Mouse (Mus musculus): ENCODE measurements around the gene Jade2.

Jade2 gene

DNA sequence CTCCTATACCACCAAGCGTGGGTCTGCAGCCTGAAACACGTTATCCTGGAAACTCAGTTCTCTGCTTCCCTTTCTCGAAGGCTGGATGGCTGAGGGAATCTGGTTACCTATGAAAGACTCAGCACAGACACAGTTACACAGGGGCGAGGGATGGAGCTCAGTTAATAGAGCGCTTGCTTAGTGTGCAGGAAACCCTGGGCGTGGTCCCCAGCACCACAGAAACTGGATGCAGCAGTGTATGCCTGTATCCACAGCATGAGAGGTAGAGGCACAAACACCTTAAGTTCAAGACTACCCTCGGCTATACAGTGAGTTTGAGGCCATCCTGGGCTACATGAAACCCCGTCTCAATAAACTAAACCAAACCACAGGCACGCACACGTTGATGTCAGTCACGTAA is 17.5 kb downstream of the Jade2 start:
- in situ Hi-C loops (cut with MboI; ENCODE audit: low pct_unique_long_range_greater_than_20kb in 1 of 2, low sequenced_read_pairs in 2 of 2, unreplicated experiment in 1 of 2): no loop called here

DNA sequence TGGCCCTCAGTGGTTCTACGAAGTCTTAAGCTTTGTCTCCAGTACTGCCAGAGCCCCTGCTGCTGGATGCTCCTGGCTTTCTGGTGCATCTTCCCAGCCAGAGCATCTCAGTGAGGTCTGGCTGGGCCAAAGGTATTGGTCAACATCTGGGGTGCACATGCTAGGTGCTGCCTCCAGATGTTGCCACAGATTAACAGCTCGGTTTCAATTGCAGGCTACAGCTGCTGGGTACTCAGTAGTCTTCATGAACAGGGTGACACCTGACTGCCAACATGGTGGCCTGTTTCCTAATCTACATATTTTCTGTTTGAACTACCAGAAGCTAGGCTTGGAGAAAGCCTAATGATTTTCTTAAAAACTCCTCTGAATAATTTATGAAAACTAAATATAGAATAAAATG is 18.3 kb downstream of the Jade2 start:
- in situ Hi-C loops (cut with MboI; ENCODE audit: low pct_unique_long_range_greater_than_20kb in 1 of 2, low sequenced_read_pairs in 2 of 2, unreplicated experiment in 1 of 2): no loop called here

DNA sequence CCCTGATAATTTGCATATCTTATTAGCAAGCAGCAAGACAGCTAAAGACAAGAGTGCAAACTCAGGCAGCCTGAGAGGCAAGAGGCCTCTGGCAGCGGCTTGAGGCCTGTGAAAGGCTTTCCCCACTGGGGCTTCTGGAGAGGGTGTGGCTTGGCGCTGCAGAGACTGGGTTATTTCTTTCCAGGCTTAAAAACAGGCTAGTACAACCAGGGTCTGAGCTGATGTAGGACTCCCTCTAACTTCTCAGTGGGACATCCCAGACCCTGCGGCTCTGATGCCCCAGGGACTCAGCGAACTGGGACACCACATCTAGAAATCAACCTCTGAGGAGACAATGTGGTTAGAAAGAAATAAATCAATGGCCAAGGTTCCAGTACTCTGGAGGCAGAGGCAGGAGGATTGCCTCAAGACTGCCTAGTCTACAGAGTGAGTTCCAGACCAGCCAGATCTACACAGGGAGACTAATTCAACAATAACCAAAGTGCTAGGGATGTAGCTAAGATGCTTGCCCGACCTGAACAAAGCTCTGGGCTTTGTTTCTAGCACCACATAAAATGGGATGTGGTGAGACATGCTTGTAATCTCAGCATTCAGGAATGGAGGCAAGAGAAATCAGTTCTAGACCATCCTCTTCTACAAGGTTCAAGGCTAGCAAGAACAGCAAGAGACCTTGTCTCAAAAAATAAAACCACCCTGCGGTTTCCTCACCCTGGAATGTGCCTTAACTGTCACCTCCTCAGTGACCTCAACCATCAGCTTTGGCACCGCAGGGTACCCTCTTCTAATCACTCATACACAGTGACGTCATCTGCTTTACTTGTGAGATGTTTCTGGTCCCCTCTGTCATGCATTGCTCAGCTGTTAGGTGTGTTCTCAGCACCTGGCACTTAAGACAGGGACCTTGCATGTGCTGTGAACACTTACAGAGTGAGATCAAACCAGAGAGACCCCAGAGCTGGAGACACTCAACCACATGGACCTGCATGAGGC is 20.0 kb downstream of the Jade2 start:
- in situ Hi-C loops (cut with MboI; ENCODE audit: low pct_unique_long_range_greater_than_20kb in 1 of 2, low sequenced_read_pairs in 2 of 2, unreplicated experiment in 1 of 2): no loop called here

DNA sequence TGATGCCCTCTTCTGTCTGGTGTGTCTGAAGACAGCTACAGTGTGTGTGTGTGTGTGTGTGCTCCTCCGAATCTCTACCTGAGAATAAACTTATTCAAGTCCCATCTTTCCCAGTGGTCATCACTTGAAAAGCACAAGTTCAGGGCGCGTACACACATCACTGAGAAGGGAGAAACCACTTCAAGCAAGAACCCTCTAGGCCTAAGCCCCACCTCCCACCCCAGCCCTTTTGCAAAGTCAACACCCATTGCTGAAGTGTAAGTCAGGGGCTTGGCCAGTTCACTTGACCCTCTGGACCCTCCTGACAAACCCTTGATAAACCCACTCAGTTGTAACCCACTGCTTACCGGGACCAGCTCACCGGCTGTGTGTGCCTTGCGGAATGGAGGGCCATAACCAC is 20.9 kb downstream of the Jade2 start:
- in situ Hi-C loops (cut with MboI; ENCODE audit: low pct_unique_long_range_greater_than_20kb in 1 of 2, low sequenced_read_pairs in 2 of 2, unreplicated experiment in 1 of 2): no loop called here

DNA sequence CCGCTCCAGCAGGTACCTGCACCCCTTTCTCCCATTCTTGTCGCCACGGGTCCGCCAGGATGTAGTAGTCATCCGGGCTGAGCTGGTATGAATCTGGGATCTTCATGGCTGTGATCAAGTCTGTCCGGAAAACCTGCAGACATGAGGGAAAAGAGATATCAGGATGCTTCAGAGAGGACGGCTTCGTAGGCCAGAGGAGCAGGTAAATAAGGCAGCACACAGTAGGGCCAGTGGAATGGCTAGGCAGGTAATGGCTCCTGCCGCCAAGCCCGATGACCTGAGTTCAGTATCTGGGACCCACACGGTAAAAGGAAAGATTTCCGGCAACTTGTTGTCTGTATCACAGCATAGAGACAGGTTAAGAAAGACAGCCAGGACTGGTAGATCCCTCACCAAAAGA is 21.9 kb downstream of the Jade2 start:
- in situ Hi-C loops (cut with MboI; ENCODE audit: low pct_unique_long_range_greater_than_20kb in 1 of 2, low sequenced_read_pairs in 2 of 2, unreplicated experiment in 1 of 2): no loop called here

DNA sequence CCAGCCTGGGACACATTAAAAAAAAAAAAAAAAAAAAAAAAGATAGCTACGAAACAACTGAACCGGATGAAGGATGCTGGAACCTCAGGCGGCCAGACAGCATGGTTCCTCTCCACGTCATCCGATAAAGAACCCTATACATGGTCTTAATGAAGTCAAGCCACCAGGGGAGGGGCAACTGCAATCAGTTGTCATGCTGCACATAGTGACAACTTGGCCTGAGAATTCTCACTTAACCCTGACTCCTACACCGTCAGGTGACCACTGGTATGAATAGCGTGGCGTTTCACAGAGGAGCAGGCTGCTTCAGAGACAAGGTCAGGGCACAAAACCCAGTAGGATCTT is 23.4 kb downstream of the Jade2 start:
- in situ Hi-C loops (cut with MboI; ENCODE audit: low pct_unique_long_range_greater_than_20kb in 1 of 2, low sequenced_read_pairs in 2 of 2, unreplicated experiment in 1 of 2): no loop called here

DNA sequence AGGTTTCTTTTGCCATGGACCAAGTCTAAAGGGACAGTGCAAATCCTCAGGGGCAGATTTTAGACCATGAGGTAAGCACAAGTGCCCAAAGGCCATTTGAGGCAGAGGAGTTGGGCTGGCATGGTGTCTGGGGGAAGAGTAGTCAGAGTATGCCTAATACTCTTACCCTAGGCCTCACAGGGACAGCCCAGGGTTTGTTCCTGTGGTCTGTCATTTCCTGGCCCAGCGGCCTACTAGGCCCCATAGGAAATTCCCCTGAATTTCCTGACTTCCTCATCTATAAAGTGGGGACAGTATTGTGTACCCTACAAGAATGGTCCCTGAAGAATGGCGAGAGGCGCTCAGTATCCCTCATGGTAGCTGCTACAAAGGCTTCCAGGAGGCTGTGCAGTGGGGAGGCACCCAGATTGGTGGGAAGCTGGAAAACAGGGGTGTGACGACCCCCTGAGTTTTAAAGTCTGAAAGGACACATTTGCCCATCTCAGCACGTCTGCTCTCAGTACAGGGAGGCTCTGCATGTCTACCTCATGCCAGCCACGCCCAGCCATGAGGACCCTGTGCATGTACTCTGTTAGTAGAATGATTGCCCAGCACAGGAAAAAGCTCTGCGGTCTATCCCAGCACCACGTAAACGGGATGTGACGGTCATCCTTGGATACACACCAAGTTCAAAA is 23.9 kb downstream of the Jade2 start:
- in situ Hi-C loops (cut with MboI; ENCODE audit: low pct_unique_long_range_greater_than_20kb in 1 of 2, low sequenced_read_pairs in 2 of 2, unreplicated experiment in 1 of 2): no loop called here

DNA sequence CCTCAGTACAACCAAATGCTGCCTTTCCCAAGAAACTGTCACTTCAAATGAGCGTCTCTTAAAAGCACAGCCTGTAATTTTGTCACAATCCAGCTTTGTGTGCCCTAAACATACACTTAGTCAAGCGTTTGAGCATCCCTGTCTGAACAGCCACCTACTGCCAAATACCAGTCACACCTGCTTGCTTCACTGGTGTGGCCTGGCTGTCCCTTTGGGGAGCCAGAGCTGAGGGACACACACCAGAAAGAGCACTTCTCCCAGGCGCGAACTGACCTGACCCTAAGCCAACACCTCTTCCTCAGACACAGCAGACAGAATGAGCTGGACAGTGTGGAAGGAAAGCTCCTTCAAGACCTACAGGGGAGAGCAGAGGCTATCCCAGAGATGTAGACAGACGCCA is 24.5 kb downstream of the Jade2 start:
- in situ Hi-C loops (cut with MboI; ENCODE audit: low pct_unique_long_range_greater_than_20kb in 1 of 2, low sequenced_read_pairs in 2 of 2, unreplicated experiment in 1 of 2): no loop called here

DNA sequence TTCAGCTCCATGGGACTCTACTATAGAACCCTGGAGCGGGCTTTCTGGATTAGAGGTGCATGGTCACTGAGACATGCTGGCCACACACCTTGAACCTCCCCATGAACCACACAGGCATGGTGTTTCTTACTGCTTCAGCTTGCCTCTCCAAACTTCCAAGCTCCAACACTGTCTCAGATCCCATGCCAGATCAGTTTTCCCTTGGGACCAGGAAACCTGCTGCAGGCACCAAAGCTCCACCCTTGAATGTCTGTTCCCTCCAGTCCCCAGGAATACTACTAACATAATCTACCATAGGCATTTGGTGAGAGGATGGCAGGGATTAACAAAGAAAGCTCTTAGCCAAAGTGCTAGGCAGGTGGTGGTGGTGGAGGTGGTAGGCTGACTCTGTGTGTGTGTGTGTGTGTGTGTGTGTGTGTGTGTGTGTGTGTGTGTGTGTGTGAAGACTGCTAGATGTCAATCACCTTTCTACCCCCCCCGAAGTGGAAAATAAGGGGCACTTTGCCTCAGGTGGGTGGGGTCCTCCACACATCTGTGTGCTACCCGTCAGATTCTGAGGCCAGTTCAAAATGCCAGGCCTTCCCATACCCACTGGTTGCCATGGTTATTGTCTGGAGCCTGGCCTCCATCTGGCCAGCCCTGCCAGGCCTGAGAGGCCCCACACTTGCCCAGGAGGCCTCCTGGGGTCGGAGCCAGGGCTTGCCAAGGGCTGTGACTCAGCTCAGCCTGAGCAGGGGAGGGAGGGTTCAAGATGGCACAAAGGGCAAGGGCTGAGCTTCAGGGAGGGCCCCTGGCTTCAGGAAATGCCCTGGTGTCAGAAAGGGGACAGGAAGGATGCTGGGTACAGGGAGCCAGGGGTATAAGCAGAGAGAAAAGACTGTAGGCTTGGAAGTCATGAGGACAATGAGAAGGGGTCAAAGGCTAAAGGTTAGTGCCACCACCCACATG is 25.2 kb downstream of the Jade2 start:
- in situ Hi-C loops (cut with MboI; ENCODE audit: low pct_unique_long_range_greater_than_20kb in 1 of 2, low sequenced_read_pairs in 2 of 2, unreplicated experiment in 1 of 2): no loop called here

DNA sequence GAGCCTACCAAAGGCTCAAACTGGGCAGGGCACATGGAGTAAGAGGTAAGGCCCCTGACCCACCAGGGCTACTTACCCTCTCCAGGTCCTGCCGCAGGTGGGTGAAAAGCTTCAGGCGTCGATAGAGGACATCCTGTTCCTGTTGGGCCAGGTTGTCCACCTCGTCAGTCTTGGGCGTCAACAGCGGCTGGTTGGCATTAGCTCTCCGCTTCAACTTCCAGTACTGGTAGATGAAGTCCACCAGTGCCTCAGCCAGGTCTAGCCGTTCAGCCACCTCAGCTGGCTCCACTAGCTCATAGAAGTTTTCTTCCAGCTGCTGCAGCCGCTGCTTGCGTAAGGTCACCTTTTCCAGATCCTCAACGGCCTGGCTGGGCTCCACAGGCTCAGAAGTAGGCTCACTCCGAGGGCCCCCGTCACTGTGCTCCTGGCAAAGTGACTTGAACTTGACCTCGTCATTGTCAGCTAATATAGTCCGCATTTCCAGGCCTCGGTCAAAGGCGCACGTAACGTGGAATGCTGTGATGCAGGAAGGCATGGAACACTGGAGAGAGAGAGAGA is 32.5 kb downstream of the Jade2 start:
- in situ Hi-C loops (cut with MboI; ENCODE audit: low pct_unique_long_range_greater_than_20kb in 1 of 2, low sequenced_read_pairs in 2 of 2, unreplicated experiment in 1 of 2): loop anchor here in 1 of 2 experiments (5.0 kb wide), 1 partner anchor 142 kb away; the partner anchor contains the start of gene Cdkn2aipnl

DNA sequence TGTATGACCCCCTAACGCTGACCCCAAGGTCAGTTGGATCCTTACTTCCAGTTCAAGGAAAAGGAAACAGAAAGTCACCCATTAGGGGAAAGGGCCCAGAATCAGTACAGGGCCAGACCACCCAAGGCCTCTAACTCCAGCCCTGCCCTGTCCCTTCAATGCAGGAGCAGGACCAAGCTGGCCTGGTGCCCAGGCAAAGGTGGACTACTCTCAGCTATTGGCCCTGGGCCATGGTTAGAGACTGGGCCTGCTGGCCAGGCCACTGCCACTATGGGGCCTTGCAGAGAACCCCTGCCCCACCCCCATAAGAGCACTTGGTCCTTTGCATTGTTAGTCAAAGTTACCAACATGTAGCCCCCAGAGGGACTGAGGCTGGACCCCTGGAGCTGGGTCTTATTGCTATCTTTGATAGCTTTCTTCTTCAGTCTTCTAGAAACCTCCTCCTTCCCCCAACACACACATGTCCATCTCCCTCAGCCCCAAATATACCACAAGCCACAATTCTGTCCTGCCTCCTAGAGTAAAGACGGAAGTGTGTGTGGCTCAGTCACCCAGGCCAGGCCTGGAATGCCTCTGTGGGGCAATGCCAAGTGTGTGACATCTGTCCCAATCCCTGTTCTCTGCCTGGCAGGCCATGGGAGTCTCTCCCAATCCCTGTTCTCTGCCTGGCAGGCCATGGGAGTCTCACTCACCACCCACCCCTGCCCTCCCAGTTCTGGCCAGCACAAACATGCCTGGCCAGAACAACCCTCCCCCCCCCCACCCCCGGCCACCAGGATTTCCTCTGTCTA is 33.3 kb downstream of the Jade2 start:
- in situ Hi-C loops (cut with MboI; ENCODE audit: low pct_unique_long_range_greater_than_20kb in 1 of 2, low sequenced_read_pairs in 2 of 2, unreplicated experiment in 1 of 2): loop anchor here in 1 of 2 experiments (5.0 kb wide), 1 partner anchor 143 kb away; the partner anchor contains the start of gene Cdkn2aipnl

DNA sequence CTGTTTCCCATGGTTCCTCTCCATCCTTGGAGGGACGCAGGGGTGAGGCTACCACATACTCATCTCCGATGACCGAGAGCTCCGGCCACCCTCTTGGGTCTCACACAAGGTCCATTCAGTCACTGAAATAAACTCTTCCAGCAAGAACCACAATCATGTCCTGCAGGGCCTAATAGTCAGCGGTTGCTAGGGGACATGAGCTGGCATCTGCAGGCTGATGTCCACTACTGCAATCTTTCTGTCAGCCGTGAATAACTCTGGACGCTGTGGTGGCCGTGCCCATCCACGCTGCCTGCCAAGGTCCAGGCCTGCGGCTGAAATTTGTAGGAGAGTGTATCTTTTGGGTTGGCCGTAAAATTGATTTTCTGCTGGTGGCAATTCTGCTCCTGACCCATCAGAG is 34.2 kb downstream of the Jade2 start:
- in situ Hi-C loops (cut with MboI; ENCODE audit: low pct_unique_long_range_greater_than_20kb in 1 of 2, low sequenced_read_pairs in 2 of 2, unreplicated experiment in 1 of 2): loop anchor here in 1 of 2 experiments (5.0 kb wide), 1 partner anchor 144 kb away; the partner anchor contains the start of gene Cdkn2aipnl

DNA sequence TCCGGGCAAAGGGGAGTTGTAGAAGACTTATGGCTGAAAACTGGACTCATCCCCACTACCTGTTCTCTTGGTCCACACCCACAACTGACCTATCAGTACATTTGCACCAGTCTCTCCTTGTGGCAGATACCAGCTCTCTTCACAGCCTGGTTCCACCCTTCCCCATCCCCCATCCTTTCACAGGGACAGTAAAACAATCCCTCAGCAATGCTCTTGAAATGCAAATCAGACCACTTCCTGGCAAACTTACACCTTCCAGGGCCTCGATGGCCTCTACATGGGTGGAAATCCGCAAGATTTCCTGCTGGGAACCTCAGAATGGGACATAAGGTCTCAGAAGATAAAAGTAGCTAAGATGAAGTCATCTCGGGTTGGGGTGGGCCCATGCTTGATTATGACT is 34.7 kb downstream of the Jade2 start:
- in situ Hi-C loops (cut with MboI; ENCODE audit: low pct_unique_long_range_greater_than_20kb in 1 of 2, low sequenced_read_pairs in 2 of 2, unreplicated experiment in 1 of 2): loop anchor here in 1 of 2 experiments (5.0 kb wide), 1 partner anchor 145 kb away; the partner anchor contains the start of gene Cdkn2aipnl

DNA sequence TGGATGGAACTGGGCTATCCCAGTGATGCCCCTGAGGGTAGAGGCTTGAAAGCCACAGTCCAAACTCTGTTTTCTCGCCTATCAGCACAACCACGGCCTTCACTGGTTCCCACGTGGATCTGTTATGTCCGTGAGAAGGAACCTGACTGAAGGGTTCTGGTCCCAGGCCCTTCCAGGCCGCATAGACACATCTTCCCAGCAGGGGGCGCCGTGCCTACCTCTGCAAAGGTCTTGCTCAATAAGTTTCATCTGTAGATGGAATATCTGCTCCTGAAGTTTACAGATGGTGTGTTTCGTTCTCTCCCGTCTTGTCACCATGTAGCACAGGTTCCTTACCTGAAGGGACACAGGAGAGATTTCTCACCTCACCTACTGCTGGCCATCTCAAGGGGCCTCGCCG is 36.6 kb downstream of the Jade2 start:
- in situ Hi-C loops (cut with MboI; ENCODE audit: low pct_unique_long_range_greater_than_20kb in 1 of 2, low sequenced_read_pairs in 2 of 2, unreplicated experiment in 1 of 2): loop anchor here in 1 of 2 experiments (5.0 kb wide), 1 partner anchor 146 kb away; the partner anchor contains the start of gene Cdkn2aipnl

DNA sequence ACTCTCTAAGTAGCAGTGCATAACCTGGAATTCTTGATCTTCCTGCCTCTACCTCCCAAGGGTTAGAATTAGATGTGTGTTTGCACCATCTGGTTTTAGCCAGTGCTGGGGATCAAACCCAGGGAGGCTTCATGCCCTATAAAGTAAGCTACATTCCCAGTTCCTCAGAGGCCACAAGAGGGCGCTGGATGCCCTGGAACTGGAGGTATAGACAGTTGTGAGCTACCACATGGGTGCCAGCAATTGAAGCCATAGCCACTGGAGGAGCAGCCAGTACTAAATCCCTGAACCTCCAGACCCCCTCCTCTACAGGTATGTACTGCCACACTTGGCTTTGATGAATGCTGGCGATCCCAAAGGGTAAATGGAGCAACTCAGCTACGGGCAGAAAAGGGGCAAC is 37.5 kb downstream of the Jade2 start:
- in situ Hi-C loops (cut with MboI; ENCODE audit: low pct_unique_long_range_greater_than_20kb in 1 of 2, low sequenced_read_pairs in 2 of 2, unreplicated experiment in 1 of 2): loop anchor here (5.0 kb wide), 1 partner anchor 147 kb away; the partner anchor contains the start of gene Cdkn2aipnl (in 2 of the 2)

DNA sequence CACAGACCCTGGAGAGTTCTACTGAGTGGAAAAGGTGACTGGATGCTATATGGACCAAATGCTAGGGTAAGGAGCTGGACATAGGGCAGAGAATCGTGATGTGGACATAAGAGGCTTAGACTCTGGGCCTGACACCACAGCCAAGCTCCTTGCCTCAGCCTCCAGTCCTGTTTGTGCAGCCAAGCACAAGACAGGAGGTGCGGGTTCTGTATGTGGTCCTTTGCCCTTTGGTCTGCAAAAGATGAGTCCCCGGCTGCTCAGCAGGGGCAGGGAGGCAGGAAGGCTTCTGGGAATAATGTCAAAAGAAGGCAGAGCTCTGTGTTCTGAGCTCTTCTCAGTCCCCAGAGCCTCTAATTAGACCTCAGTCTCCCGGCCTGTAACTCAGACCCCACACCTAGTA is 38.6 kb downstream of the Jade2 start:
- in situ Hi-C loops (cut with MboI; ENCODE audit: low pct_unique_long_range_greater_than_20kb in 1 of 2, low sequenced_read_pairs in 2 of 2, unreplicated experiment in 1 of 2): loop anchor here in 1 of 2 experiments (5.0 kb wide), 1 partner anchor 148 kb away; the partner anchor contains the start of gene Cdkn2aipnl

DNA sequence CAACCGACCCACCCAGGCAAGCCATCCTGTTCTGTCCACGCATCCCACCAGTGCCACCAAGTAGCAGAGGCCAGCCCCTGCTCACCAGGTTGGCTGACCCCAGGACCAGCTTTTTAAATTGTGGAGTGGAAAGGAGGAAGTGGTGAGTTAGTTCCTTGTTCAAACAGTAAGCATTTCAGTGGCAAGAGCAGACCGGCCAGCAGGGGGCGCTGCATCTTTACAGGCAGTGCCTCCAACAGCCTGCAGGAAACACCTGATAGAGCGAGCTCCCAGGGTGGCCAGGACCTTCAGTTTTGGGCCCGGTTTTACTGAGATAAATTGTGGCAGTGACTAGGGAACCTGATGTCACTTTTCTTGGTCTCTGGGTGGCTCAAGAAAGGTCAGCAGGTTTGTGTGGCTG is 39.7 kb downstream of the Jade2 start:
- in situ Hi-C loops (cut with MboI; ENCODE audit: low pct_unique_long_range_greater_than_20kb in 1 of 2, low sequenced_read_pairs in 2 of 2, unreplicated experiment in 1 of 2): loop anchor here in 1 of 2 experiments (5.0 kb wide), 1 partner anchor 150 kb away; the partner anchor contains the start of gene Cdkn2aipnl
